Mouse (Mus musculus) monocyte, adult 2 months (primary cell): ENCODE data around the gene Fam234b.

ENCODE experiments used
- DNase-seq, 2 experiments: peaks; one replicate each; pipeline ENCODE4 v3.0.0; 2022; ENCODE audit warnings: low spot score in 2 of 2, low read depth in 1 of 2

Gene Fam234b

GRCm38 (mm10) chr6:135197921-135198532 is at the start of gene Fam234b, which contains the start of gene Hebp1:
Gene Fam234b, plus strand, starts transcription at chr6:135197977.
Gene Hebp1, minus strand, starts transcription at chr6:135198022.
- peak; percentile 16 to 49 for DNase-seq

GRCm38 (mm10) chr6:135148506-135148905 is 49.3 kb upstream of the Fam234b start:
- DNase-seq = no peak

GRCm38 (mm10) chr6:135149175-135149574 is 48.6 kb upstream of the Fam234b start:
- DNase-seq = no peak

GRCm38 (mm10) chr6:135149722-135150121 is 48.1 kb upstream of the Fam234b start:
- DNase-seq = no peak

- DNase-seq = no peak
Observed at GRCm38 (mm10) chr6:135150311-135150710, 47.5 kb upstream of the Fam234b start.

- no peak for DNase-seq
Observed at GRCm38 (mm10) chr6:135153719-135154118, 44.1 kb upstream of the Fam234b start.

GRCm38 (mm10) chr6:135156597-135156996 is 41.2 kb upstream of the Fam234b start:
- no peak for DNase-seq

- no peak for DNase-seq
Observed at GRCm38 (mm10) chr6:135157496-135157895, 40.3 kb upstream of the Fam234b start.

GRCm38 (mm10) chr6:135158509-135158908 is 39.3 kb upstream of the Fam234b start:
- no peak for DNase-seq

- DNase-seq = no peak
Observed at GRCm38 (mm10) chr6:135161356-135161755, 36.4 kb upstream of the Fam234b start.

- DNase-seq = no peak
Observed at GRCm38 (mm10) chr6:135162311-135162710, 35.5 kb upstream of the Fam234b start.

GRCm38 (mm10) chr6:135162861-135163260 is 34.9 kb upstream of the Fam234b start:
- no peak for DNase-seq

GRCm38 (mm10) chr6:135165191-135165590 is 32.6 kb upstream of the Fam234b start:
- no peak for DNase-seq

- no peak for DNase-seq
Observed at GRCm38 (mm10) chr6:135165706-135166105, 32.1 kb upstream of the Fam234b start.

- DNase-seq = no peak
Observed at GRCm38 (mm10) chr6:135166262-135166661, 31.5 kb upstream of the Fam234b start.

GRCm38 (mm10) chr6:135166712-135167111 is 31.1 kb upstream of the Fam234b start:
- no peak for DNase-seq

GRCm38 (mm10) chr6:135167380-135168311 is 30.1 kb upstream of the Fam234b start:
- DNase-seq = peak; percentile 57 to 69

- no peak for DNase-seq
Observed at GRCm38 (mm10) chr6:135168471-135168870, 29.3 kb upstream of the Fam234b start.

- no peak for DNase-seq
Observed at GRCm38 (mm10) chr6:135169246-135169645, 28.5 kb upstream of the Fam234b start.

GRCm38 (mm10) chr6:135171736-135172135 is 26.0 kb upstream of the Fam234b start:
- DNase-seq = no peak

- DNase-seq = no peak
Observed at GRCm38 (mm10) chr6:135175014-135175413, 22.8 kb upstream of the Fam234b start.

- no peak for DNase-seq
Observed at GRCm38 (mm10) chr6:135177271-135177670, 20.5 kb upstream of the Fam234b start.
